ENCODE assay signal across 9 mouse cellular contexts in genomic region chr4:45514406-45514805, GRCm38 (mm10). TPM values are rescaled to one million over a fixed set of nuclear protein-coding genes. Genes with fewer than 3 reads are reported as not detected.
DNase-seq lines count a peak whose midpoint lies in the region; ATAC-seq and TF ChIP-seq lines count a peak whose summit lies in the region.
"Had no signal": no experiment of that assay in that cellular context is flagged by ENCODE, and none has a peak within 500 bp of the region (broad histone marks: within the 10 kb centered on the region; RNA-seq: fewer than 3 reads in every experiment).

No protein-coding gene starts in this region.

- no peak overlapping the region for H3K9ac ChIP-seq in kidney, postnatal 0 days (ENCODE audit: low read depth, low read length)
- H3K9ac ChIP-seq in intestine, embryonic 16.5 days (ENCODE audit: low read depth, low read length), result no peak overlapping the region

- H3K4me3 ChIP-seq in kidney, postnatal 0 days (replicated peaks; ENCODE audit: low read depth, low read length), result no peak overlapping the region
- no peak overlapping the region for H3K4me3 ChIP-seq in embryonic fibroblast, embryonic 13.5 days (ENCODE audit: insufficient read depth, low read length)
- H3K4me3 ChIP-seq in intestine, embryonic 16.5 days (ENCODE audit: low read length), result no peak overlapping the region
- H3K4me3 ChIP-seq in myocyte, result no peak overlapping the region

- H3K4me1 ChIP-seq in kidney, postnatal 0 days (replicated peaks; ENCODE audit: insufficient read depth, low read length), result peaks cover 73% of the 10 kb centered on the region
- peaks cover 13% of the 10 kb centered on the region for H3K4me1 ChIP-seq in embryonic fibroblast, embryonic 13.5 days (ENCODE audit: control insufficient read depth, insufficient read depth, low read length)
- peaks cover 40% of the 10 kb centered on the region for H3K4me1 ChIP-seq in intestine, embryonic 16.5 days (ENCODE audit: control insufficient read depth, insufficient read depth, low read length)

- H3K4me2 ChIP-seq in kidney, postnatal 0 days (ENCODE audit: low read length), result peak overlapping the region; percentile 21
- no peak overlapping the region for H3K4me2 ChIP-seq in intestine, embryonic 16.5 days (ENCODE audit: low read depth, low read length)
- peak overlapping the region; percentile 91 for H3K4me2 ChIP-seq in myocyte (ENCODE audit: low read depth)

- H3K79me2 ChIP-seq in myocyte (ENCODE audit: control insufficient read depth, insufficient read depth), result peaks cover 86% of the 10 kb centered on the region

- no peaks in the 10 kb centered on the region for H3K9me3 ChIP-seq in kidney, postnatal 0 days (replicated peaks; ENCODE audit: low read length)
- H3K9me3 ChIP-seq in intestine, embryonic 16.5 days (ENCODE audit: control insufficient read depth, low read length), result no peaks in the 10 kb centered on the region
- H3K9me3 ChIP-seq: G1E had no signal

- H3ac ChIP-seq in myocyte (ENCODE audit: control insufficient read depth, insufficient read length), result no peak overlapping the region

- TF ChIP-seq CTCF in kidney, postnatal 0 days (IDR thresholded peaks at IDR 0.05; ENCODE audit: low read depth), result no peak
- TF ChIP-seq CTCF in embryonic fibroblast, embryonic 13.5 days (IDR thresholded peaks at IDR 0.05; ENCODE audit: borderline replicate concordance, insufficient read depth, low read length), result no peak

- peak; percentile 54 for DNase-seq in kidney, postnatal 0 days (ENCODE audit: low spot score)
- DNase-seq in kidney, adult 9 months, result no peak
- no peak for DNase-seq in left cerebral cortex, adult 11 months (ENCODE audit: low spot score)
- DNase-seq in layer of hippocampus, postnatal 25 days (ENCODE audit: extremely low spot score in 1 of 2, low spot score in 1 of 2), result no peak
- no peak for DNase-seq in thymus, postnatal 4 days

- no peaks in the 10 kb centered on the region for H3K27me3 ChIP-seq in kidney, postnatal 0 days (ENCODE audit: insufficient read depth, low read length)
- no peaks in the 10 kb centered on the region for H3K27me3 ChIP-seq in intestine, embryonic 16.5 days (replicated peaks; ENCODE audit: control insufficient read depth, insufficient read depth, low read length)
- H3K27me3 ChIP-seq in myocyte (ENCODE audit: control insufficient read depth, insufficient read depth, insufficient read length), result no peaks in the 10 kb centered on the region

- TF ChIP-seq POLR2A in embryonic fibroblast, embryonic 13.5 days (IDR thresholded peaks at IDR 0.05; ENCODE audit: low read depth, low read length), result no peak
- TF ChIP-seq POLR2A in myocyte (IDR thresholded peaks at IDR 0.05; ENCODE audit: insufficient read length, low read depth), result no peak

- peak overlapping the region; percentile 83 for H3K27ac ChIP-seq in kidney, postnatal 0 days
- peak overlapping the region; percentile 14 for H3K27ac ChIP-seq in embryonic fibroblast, embryonic 13.5 days (ENCODE audit: insufficient read depth, low read length)
- H3K27ac ChIP-seq in intestine, embryonic 16.5 days (ENCODE audit: low read length), result peak overlapping the region; percentile 75; the same call in 1 of the 2 replicates

- no peaks in the 10 kb centered on the region for H3K36me3 ChIP-seq in kidney, postnatal 0 days (ENCODE audit: insufficient read depth, low read length)
- no peaks in the 10 kb centered on the region for H3K36me3 ChIP-seq in intestine, embryonic 16.5 days (ENCODE audit: control insufficient read depth, insufficient read depth, low read length)
- no peaks in the 10 kb centered on the region for H3K36me3 ChIP-seq in myocyte (ENCODE audit: control insufficient read depth, insufficient read depth)
- H3K36me3 ChIP-seq: G1E had no signal

- no peak for ATAC-seq in kidney, postnatal 0 days (replicated peaks; ENCODE audit: low FRiP score, low read depth)
- ATAC-seq in intestine, embryonic 16.5 days, result no peak

- WGBS in kidney, postnatal 0 days, result 12% methylated on average over 7 of the region's 7 CpGs
- 23% methylated on average over 7 of the region's 7 CpGs for WGBS in intestine, embryonic 16.5 days

TF ChIP-seq in myocyte, 11 proteins besides CTCF, POLR2A, EP300 and RAD21:
- TF ChIP-seq POLR2AphosphoS2 (IDR thresholded peaks at IDR 0.05; ENCODE audit: insufficient read length, low read depth), result no peak
- no peak for TF ChIP-seq MYOD1 (IDR thresholded peaks at IDR 0.05; ENCODE audit: control insufficient read depth in 1 of 3, insufficient read length in 2 of 3, low read depth in 2 of 3)
- no peak for TF ChIP-seq CEBPB (IDR thresholded peaks at IDR 0.05; ENCODE audit: insufficient read depth, poor library complexity, severe bottlenecking)
- TF ChIP-seq TCF12 (IDR thresholded peaks at IDR 0.05; ENCODE audit: insufficient read depth, poor library complexity, severe bottlenecking), result no peak
- TF ChIP-seq MYOG (IDR thresholded peaks at IDR 0.05; ENCODE audit: control insufficient read depth in 1 of 3, insufficient read depth in 1 of 3, insufficient read length in 2 of 3, low read depth in 2 of 3), result no peak
- TF ChIP-seq SRF (IDR thresholded peaks at IDR 0.05; ENCODE audit: control insufficient read depth, insufficient read length, low read depth), result no peak
- no peak for TF ChIP-seq TCF3 (IDR thresholded peaks at IDR 0.05; ENCODE audit: insufficient read length, low read depth)
- TF ChIP-seq REST (IDR thresholded peaks at IDR 0.05; ENCODE audit: insufficient read depth, insufficient read length), result no peak
- TF ChIP-seq E2F4 (IDR thresholded peaks at IDR 0.05; ENCODE audit: insufficient read depth), result no peak
- TF ChIP-seq MAX (IDR thresholded peaks at IDR 0.05; ENCODE audit: low read depth), result no peak
- no peak for TF ChIP-seq USF1 (IDR thresholded peaks at IDR 0.05; ENCODE audit: low read depth)

RNA-seq across cellular contexts. Expression of gene Shb, which starts 17.9 kb away (rescaled TPM):
- 5.4 and 6.6 TPM in 2 replicates for polyA plus RNA-seq in kidney, postnatal 0 days (2015; fragmentation: Nextera tagmentation; extraction: Ambion mirVana)
- polyA plus RNA-seq in embryonic fibroblast, embryonic 13.5 days (2011; ENCODE audit: insufficient read length, low read depth, missing spikeins), result 11.4 and 11.9 TPM in 2 replicates
- 1.5 and 2.7 TPM in 2 replicates for polyA plus RNA-seq in intestine, embryonic 16.5 days (2015; fragmentation: Nextera tagmentation; extraction: Ambion mirVana)
- polyA plus RNA-seq in myocyte (2012; fragmentation: generic; extraction: Trizol), result 46.3 TPM
- 10 to 100 TPM; 16.1 to 18.8 TPM for total RNA-seq in layer of hippocampus, postnatal 25 days (2021)
- total RNA-seq: G1E had no signal
- polyA plus RNA-seq: G1E had no signal

Comparison
In these comparisons a context has a peak if more than half of its experiments do, and no peak if none do; other contexts are left out.
1. H3K27ac ChIP-seq: peak in every context shown above with its lines; median percentile 83 in kidney, postnatal 0 days; 75 in intestine, embryonic 16.5 days; 14 in embryonic fibroblast, embryonic 13.5 days.